Mouse (Mus musculus): Measurements from ENCODE around the gene Tppp3.

The Tppp3 gene

DNA sequence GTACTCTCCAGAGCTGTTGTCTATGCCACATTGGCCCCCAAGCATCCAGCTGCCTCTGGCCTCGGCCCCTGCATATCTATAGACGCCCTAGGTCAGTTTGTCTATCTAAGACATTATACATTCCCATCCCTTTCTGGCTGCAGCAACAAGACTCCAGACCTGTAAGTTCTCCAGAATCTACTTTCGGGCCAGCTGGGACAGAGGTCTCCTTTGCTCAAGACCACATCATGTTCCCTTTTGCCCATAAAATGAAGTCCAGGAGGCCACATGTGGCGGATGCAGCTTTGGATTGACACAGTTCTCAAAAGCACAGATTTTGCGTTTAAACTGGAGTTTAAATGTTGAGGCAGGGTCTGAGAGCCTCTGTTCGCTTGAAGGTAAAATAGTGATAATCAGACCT lies 42.9 kb upstream of the Tppp3 start:
- H3K27me3 ChIP-seq (ENCODE audit: insufficient read depth, low read length): peaks cover 43% of the 10 kb centered on the region

DNA sequence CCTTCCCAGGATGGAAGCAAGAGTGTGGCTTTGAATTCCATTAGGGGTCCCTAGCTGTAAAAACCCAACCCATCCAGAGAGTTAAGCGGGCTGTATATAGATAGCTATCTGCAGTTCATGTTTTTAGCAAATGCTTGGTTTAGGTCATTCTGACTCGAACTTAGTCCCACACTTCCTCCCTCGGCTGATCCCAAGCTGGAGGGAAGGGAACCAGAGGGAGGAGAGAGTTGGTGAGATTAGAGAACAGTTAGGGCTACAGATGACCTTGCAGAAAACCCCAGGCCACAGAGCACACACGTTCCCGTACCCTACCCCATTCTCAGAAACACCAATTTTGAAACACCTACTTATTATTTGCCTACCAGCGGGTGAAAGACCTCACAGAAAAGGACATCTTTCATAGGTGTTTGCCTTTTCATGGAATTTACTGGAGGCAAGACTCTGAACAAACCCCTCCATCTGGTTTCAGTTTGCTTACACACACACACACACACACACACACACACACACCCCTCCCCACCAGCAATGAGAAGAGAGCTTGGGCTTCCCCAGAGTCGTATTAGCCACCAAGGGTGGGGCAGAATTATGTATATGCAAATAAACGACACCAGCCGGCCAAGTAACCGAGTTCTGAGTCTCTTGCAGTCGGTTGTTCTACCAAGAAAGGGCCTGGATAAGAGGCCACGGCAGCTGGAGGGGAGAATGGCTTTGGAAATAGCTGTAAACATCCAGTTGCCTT lies 38.8 kb upstream of the Tppp3 start:
- TF ChIP-seq CTCF (conservative IDR thresholded peaks at IDR 0.05; ENCODE audit: low read length) (no peak), NANOG (IDR thresholded peaks at IDR 0.05; ENCODE audit: borderline replicate concordance, low read length) (no peak), POU5F1 (IDR thresholded peaks at IDR 0.05; ENCODE audit: borderline replicate concordance, low read length) (no peak)
- Histone ChIP-seq H3K4me1 (replicated peaks; ENCODE audit: low read depth, low read length) (peaks cover 32% of the 10 kb centered on the region), H3K36me3 (ENCODE audit: insufficient read depth, low read length) (no peaks in the 10 kb centered on the region), H3K9me3 (ENCODE audit: low read length) (no peaks in the 10 kb centered on the region), H3K4me3 (replicated peaks; ENCODE audit: low read length) (no peak overlapping the region), H3K27me3 (ENCODE audit: insufficient read depth, low read length) (peaks cover 22% of the 10 kb centered on the region)

More for the DNA sequence above, 42.9 kb upstream of the Tppp3 start:
- Histone ChIP-seq H3K4me1 (replicated peaks; ENCODE audit: low read depth, low read length) (peaks cover 54% of the 10 kb centered on the region), H3K4me3 (replicated peaks; ENCODE audit: low read length) (no peak overlapping the region), H3K9me3 (ENCODE audit: low read length) (no peaks in the 10 kb centered on the region), H3K36me3 (ENCODE audit: insufficient read depth, low read length) (no peaks in the 10 kb centered on the region)
- no peak for TF ChIP-seq CTCF (conservative IDR thresholded peaks at IDR 0.05; ENCODE audit: low read length)
- no peak for TF ChIP-seq NANOG (IDR thresholded peaks at IDR 0.05; ENCODE audit: borderline replicate concordance, low read length)
- TF ChIP-seq POU5F1 (IDR thresholded peaks at IDR 0.05; ENCODE audit: borderline replicate concordance, low read length): no peak

DNA sequence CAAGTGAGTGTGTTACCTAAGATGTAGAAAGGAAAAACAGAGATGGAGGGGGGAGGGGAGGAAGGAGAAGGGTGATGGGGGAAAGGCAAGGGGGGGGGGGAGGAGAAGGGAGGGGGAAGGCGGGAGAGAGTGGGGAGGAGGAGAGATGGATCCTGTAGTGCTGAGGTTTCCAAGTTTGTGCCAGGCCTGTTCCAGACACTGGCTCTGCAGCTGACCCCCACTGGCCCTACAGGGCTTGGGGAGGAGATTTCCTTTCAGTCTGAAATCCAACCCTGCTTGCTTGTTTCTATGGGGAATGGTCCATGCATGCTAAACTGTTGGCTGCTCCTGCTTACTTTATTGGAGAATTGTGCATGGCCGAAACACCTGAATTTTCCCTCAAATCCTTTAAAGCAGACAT lies 37.4 kb upstream of the Tppp3 start:
- H3K27me3 ChIP-seq (ENCODE audit: insufficient read depth, low read length): peaks cover 13% of the 10 kb centered on the region; the same call in 1 of the 2 replicates
- H3K36me3 ChIP-seq (ENCODE audit: insufficient read depth, low read length): no peaks in the 10 kb centered on the region
- no peaks in the 10 kb centered on the region for H3K9me3 ChIP-seq (ENCODE audit: low read length)
- peaks cover 24% of the 10 kb centered on the region for H3K4me1 ChIP-seq (replicated peaks; ENCODE audit: low read depth, low read length)
- no peak overlapping the region for H3K4me3 ChIP-seq (replicated peaks; ENCODE audit: low read length)
- TF ChIP-seq NANOG (IDR thresholded peaks at IDR 0.05; ENCODE audit: borderline replicate concordance, low read length): no peak
- TF ChIP-seq CTCF (conservative IDR thresholded peaks at IDR 0.05; ENCODE audit: low read length): no peak
- TF ChIP-seq POU5F1 (IDR thresholded peaks at IDR 0.05; ENCODE audit: borderline replicate concordance, low read length): no peak

DNA sequence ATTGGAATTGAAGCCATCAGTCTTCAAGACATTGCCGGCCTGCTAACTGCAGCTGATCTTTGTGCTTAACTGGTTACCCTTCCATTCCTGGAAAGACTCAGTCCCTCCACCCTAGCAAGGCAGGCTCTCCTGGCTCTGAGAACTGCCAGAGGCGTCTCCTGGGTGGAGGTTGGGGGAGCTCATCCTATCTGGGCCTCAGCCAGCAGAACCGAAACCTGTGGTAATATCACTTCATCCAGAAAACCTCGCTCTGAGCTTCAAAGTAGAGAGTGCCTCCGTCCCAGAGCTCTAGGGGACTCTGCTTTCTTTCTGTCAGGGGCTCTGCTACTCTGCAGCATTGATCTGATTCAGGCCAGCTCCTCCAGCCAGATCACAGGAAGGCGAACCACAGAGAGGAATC lies 35.7 kb upstream of the Tppp3 start:
- H3K36me3 ChIP-seq (ENCODE audit: insufficient read depth, low read length): no peaks in the 10 kb centered on the region
- TF ChIP-seq POU5F1 (IDR thresholded peaks at IDR 0.05; ENCODE audit: borderline replicate concordance, low read length) (no peak), CTCF (conservative IDR thresholded peaks at IDR 0.05; ENCODE audit: low read length) (no peak), NANOG (IDR thresholded peaks at IDR 0.05; ENCODE audit: borderline replicate concordance, low read length) (no peak)
- peaks cover 24% of the 10 kb centered on the region for H3K4me1 ChIP-seq (replicated peaks; ENCODE audit: low read depth, low read length)
- H3K27me3 ChIP-seq (ENCODE audit: insufficient read depth, low read length): peaks cover 9% of the 10 kb centered on the region; the same call in 1 of the 2 replicates
- H3K9me3 ChIP-seq (ENCODE audit: low read length): no peaks in the 10 kb centered on the region
- H3K4me3 ChIP-seq (replicated peaks; ENCODE audit: low read length): no peak overlapping the region

DNA sequence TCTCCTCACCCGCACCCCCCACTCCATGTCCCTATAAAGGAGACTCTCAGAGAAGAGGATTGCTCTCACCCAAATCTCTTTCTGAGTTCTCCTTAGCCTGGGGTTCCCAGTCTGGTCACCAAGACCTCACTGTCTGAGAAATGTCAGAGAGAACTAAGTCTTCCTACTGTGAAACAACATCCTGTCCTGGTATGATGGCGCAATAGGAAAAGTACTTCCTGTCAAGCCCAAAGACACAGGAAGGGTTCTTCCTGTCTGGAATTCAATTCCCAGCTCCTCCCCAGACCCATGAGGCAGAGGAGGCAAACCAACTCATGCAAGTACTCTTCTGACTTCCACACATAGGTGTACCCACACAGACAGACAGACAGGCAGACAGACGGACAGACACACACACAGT lies 33.3 kb upstream of the Tppp3 start:
- TF ChIP-seq POU5F1 (IDR thresholded peaks at IDR 0.05; ENCODE audit: borderline replicate concordance, low read length): no peak
- TF ChIP-seq NANOG (IDR thresholded peaks at IDR 0.05; ENCODE audit: borderline replicate concordance, low read length): no peak
- no peak for TF ChIP-seq CTCF (conservative IDR thresholded peaks at IDR 0.05; ENCODE audit: low read length)

DNA sequence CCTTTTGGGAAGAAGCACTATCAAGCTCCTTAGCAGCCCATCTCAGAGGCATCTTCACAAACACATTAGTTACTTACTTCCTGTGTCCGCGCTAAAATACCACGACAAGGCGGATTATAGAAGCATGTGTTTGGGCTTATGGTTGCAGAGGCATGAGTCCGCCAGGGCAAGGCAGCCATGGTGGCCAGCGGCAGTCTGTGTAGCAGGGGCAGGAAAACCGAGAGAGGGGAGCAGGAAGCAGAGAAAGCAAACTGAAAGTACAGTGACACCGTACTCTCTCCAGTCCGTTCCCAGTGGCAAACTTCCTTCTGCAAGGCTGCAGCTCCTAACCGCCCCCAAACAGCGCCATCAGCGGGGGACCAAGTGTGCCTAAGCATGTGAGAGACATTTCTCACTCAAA lies 28.5 kb upstream of the Tppp3 start:
- H3K4me1 ChIP-seq (replicated peaks; ENCODE audit: low read depth, low read length): peaks cover 30% of the 10 kb centered on the region
- peak overlapping the region; percentile 65 for H3K4me3 ChIP-seq (replicated peaks; ENCODE audit: low read length)
- H3K9me3 ChIP-seq (ENCODE audit: low read length): no peaks in the 10 kb centered on the region
- H3K36me3 ChIP-seq (ENCODE audit: insufficient read depth, low read length): no peaks in the 10 kb centered on the region
- no peak for TF ChIP-seq CTCF (conservative IDR thresholded peaks at IDR 0.05; ENCODE audit: low read length)
- TF ChIP-seq NANOG (IDR thresholded peaks at IDR 0.05; ENCODE audit: borderline replicate concordance, low read length): no peak
- no peak for TF ChIP-seq POU5F1 (IDR thresholded peaks at IDR 0.05; ENCODE audit: borderline replicate concordance, low read length)
- peaks cover 28% of the 10 kb centered on the region for H3K27me3 ChIP-seq (ENCODE audit: insufficient read depth, low read length)

More for the DNA sequence above, 33.3 kb upstream of the Tppp3 start:
- H3K4me3 ChIP-seq (replicated peaks; ENCODE audit: low read length): no peak overlapping the region
- no peaks in the 10 kb centered on the region for H3K36me3 ChIP-seq (ENCODE audit: insufficient read depth, low read length)
- H3K9me3 ChIP-seq (ENCODE audit: low read length): no peaks in the 10 kb centered on the region
- H3K4me1 ChIP-seq (replicated peaks; ENCODE audit: low read depth, low read length): peaks cover 19% of the 10 kb centered on the region
- peaks cover 14% of the 10 kb centered on the region for H3K27me3 ChIP-seq (ENCODE audit: insufficient read depth, low read length)

DNA sequence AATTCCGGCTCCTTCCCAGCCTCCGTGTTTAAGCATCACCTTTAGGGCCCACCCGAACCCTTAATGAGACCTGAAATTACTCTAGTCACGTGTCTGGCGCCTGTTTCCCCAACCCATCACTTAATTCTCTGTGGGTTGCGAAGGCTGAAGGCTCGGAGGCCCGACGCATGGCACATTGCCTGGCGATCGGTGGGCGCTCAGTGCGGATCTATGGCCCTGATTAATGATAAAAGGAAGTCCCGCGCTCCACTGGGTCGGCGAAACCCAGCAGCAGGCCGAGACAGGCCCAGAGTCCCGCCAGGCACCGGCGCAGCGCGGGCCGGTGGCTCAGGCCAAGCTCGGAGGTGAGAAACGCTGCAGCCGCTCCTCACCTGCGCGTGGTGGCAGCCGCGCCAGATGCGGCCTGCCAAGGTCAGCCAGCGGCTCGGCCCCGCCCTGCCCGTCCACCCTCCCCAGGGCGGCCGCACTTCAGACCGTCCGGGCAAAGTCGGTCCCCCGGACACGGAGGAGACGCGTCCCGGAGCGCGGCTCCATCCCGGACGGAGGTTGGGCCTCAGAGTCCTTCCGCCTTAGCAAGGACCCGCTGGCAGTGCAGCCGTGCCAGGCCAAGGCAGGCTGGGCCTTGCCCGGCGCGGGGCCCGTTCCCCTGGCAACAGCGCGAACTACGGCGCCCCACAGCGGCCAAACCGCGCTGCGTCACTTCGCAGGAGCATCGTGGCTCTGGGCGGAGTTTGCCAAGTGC lies 25.3 kb upstream of the Tppp3 start, which contains the start of gene Zdhhc1:
Gene Zdhhc1, minus strand, starts transcription at position 464 of the 742 bp plus-strand sequence.
- peaks cover 29% of the 10 kb centered on the region for H3K4me1 ChIP-seq (replicated peaks; ENCODE audit: low read depth, low read length)
- TF ChIP-seq CTCF (conservative IDR thresholded peaks at IDR 0.05; ENCODE audit: low read length) (no peak), NANOG (IDR thresholded peaks at IDR 0.05; ENCODE audit: borderline replicate concordance, low read length) (no peak), POU5F1 (IDR thresholded peaks at IDR 0.05; ENCODE audit: borderline replicate concordance, low read length) (no peak)

More for the DNA sequence above, 25.3 kb upstream of the Tppp3 start, which contains the start of gene Zdhhc1:
- peaks cover 33% of the 10 kb centered on the region for H3K27me3 ChIP-seq (ENCODE audit: insufficient read depth, low read length)
- H3K4me3 ChIP-seq (replicated peaks; ENCODE audit: low read length): peak within 1 kb of the TSS; percentile 91
- H3K36me3 ChIP-seq (ENCODE audit: insufficient read depth, low read length): no peaks in the 10 kb centered on the region
- no peaks in the 10 kb centered on the region for H3K9me3 ChIP-seq (ENCODE audit: low read length)

Measured in E14TG2a.4 (cell line).